8 mouse cellular contexts compared by ENCODE assay signal in genomic region chr4:8367487-8368276, GRCm38 (mm10).
DNase-seq lines count a peak whose midpoint lies in the region; ATAC-seq and TF ChIP-seq lines count a peak whose summit lies in the region.

No protein-coding gene starts in this region.

- H3K4me1 ChIP-seq in cerebellum, adult 2 months (ENCODE audit: control insufficient read depth, insufficient read depth, low read length), result no peaks in the 10 kb centered on the region

- no peak for TF ChIP-seq POLR2A in cerebellum, adult 2 months (IDR thresholded peaks at IDR 0.05; ENCODE audit: borderline replicate concordance, insufficient read depth, low read length)

- H3K27ac ChIP-seq in cerebellum, adult 2 months (ENCODE audit: insufficient read depth, low read length), result no peak overlapping the region

- H3K4me3 ChIP-seq in cerebellum, adult 2 months (replicated peaks; ENCODE audit: insufficient read depth, low read depth, low read length), result no peak overlapping the region

- peak in 1 of 2 experiments; percentile 38 for DNase-seq in cerebellum, adult 2 months
- DNase-seq in cerebellum, adult 11-12 months, result no peak
- peak; percentile 65 for DNase-seq in thymus, postnatal 0 days (ENCODE audit: low spot score)
- DNase-seq in thymus, postnatal 36 days, result no peak
- DNase-seq in kidney, adult 9 months, result peak; percentile 66
- peak; percentile 28 for DNase-seq in thymus, postnatal 4 days

- ATAC-seq in granulocyte monocyte progenitor cell, adult 5-6 weeks (replicated peaks; ENCODE audit: poor library complexity, severe bottlenecking), result peak; percentile 73
- ATAC-seq in megakaryocyte-erythroid progenitor cell, adult 5-6 weeks (replicated peaks; ENCODE audit: low FRiP score, low TSS enrichment, poor library complexity, severe bottlenecking), result peak; percentile 71

- WGBS in cerebellum, adult 2 months, result 63% methylated on average over 13 of the region's 13 CpGs

- peak; percentile 17; the same call in 1 of the 2 replicates for TF ChIP-seq CTCF in cerebellum, adult 2 months (IDR thresholded peaks at IDR 0.05; ENCODE audit: borderline replicate concordance, insufficient read depth, low read depth, low read length)

- no peaks in the 10 kb centered on the region for H3K27me3 ChIP-seq in cerebellum, adult 2 months (ENCODE audit: control insufficient read depth, insufficient read depth, low read length)

Comparison
In these comparisons a context has a peak if more than half of its experiments do, and no peak if none do; other contexts are left out.
1. DNase-seq: peak in thymus, postnatal 0 days (single experiment), kidney, adult 9 months (single experiment) and thymus, postnatal 4 days (single experiment); none in cerebellum, adult 11-12 months (single experiment) and thymus, postnatal 36 days (0 of 2).